Mouse (Mus musculus): ENCODE measurements around the gene Rps27rt.

DNA sequence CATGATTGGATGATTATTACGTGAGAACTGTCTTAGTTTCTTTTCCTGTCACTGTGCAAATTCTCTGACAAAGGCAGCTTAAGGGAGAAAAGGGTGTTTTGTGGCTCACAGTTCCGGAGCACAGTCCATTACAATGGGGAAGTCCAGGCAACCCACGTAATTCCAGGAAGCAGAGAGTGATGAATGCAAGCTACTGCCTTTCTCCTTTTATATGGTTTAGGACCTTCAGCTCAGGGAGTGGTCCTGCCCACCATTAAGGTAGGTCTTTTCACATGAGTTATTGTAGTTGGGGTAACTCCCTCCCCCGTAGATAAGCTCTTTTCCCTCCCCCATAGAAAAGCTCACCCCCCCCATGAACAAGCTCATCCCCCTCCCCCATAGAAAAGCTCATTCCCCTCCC lies 48.0 kb upstream of the Rps27rt start:
- TF ChIP-seq POLR2A (IDR thresholded peaks at IDR 0.05; ENCODE audit: borderline replicate concordance, extremely low read depth, low read depth, low read length) (no peak), CTCF (IDR thresholded peaks at IDR 0.05; ENCODE audit: insufficient read depth, low read length) (no peak)

Data from lung, adult 2 months (tissue).